Mouse (Mus musculus) lung, adult 2 months (tissue): ENCODE data around the gene Ppp4c.

Experiments
- CTCF ChIP-seq: fragments of 200-500 bp; IDR thresholded peaks from 2 replicates; pipeline ENCODE4 v1.5.1; 2011; ENCODE audit warnings: mild to moderate bottlenecking, low read length, control low read depth; ENCODE audit not compliant: insufficient read depth
- POLR2A ChIP-seq: fragments of 200-500 bp; IDR thresholded peaks from 2 replicates; pipeline ENCODE4 v1.6.1; 2011; ENCODE audit warnings: low read depth, mild to moderate bottlenecking, control low read depth, low read length, borderline replicate concordance; ENCODE audit errors: extremely low read depth

- peak; percentile 60; the same call in 1 of the 2 replicates for TF ChIP-seq POLR2A
- no peak for TF ChIP-seq CTCF
These were observed 15.7 kb downstream of the Ppp4c start, which contains the start of gene Ypel3 for GRCm38 (mm10) chr7:126776598-126777057.
